Mouse (Mus musculus) mesoderm, embryonic 11.5 days (tissue): ENCODE data around the gene Ccdc163.

Experiments used
- DNase-seq: peaks from one replicate; pipeline ENCODE4 v3.0.0-alpha.2; 2012; ENCODE audit warnings: low read depth, low spot score

Ccdc163 gene

DNA sequence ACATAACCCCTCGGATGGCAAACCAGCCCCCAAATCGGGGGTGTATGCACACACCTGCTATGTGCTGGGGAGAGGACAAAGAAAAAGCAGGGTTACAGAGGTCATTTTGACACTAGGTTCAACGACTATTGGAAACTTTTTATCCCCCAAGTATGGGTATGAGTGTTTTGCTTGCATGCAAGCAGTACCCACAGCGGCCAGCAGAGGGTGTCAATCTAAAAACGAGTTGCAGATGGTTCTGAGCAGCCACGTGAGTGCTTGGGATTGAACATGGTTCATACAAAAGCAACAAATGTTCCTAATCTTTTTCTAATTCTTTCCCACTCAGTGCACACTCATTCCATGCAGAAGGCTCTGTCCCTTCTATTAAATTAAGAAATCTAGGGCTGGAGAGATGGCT lies 4.5 kb upstream of the Ccdc163 start:
- DNase-seq = peak; percentile 81

DNA sequence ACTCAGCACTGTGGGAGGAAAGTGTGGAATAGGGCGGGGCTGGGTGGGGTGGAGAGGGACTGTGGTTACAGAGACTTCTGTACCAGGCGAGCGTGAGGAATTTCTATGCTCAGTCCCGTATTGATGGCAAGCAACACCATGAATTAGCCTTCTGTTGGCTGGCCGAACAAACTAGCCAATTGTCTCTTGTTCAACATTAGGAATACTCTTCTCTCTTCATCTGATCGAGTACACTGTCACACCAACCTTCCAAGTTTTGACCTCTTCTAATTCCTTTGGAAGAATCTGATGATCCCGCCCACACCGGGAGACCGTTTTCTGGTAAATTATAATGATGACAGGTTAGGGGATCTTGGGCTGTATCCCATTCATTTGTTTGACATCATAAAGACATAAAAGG lies 643 bp upstream of the Ccdc163 start:
- no peak for DNase-seq

DNA sequence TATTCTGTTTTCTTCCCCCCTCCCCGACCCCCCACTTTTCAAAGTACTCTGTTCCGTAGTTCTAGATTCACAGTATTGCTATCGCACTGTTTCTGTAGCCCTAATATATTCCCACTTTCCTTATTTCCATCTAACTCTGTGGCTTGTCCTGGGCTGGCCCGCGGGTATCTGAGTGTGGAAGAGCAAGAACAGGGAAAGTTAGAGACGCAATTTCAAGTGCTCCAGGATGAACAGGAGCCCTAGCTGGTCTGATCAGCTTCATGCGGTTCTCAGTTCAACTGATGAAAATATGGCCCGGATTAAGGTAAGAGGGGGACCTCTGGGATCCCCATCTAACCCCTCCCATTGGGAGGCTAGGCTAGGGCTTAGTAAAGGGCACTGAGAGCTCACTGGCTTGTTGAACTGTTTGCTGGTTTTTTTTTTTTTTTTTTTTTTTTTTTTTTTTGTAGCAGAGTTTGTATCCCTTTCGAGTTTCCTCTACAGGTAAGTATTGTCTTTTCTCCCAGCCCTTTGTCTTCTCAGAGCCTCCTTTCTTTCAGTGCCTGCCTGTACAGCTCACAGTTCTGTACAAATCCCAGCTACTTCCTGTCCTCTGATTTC lies 582 bp downstream of the Ccdc163 start:
- DNase-seq = no peak

DNA sequence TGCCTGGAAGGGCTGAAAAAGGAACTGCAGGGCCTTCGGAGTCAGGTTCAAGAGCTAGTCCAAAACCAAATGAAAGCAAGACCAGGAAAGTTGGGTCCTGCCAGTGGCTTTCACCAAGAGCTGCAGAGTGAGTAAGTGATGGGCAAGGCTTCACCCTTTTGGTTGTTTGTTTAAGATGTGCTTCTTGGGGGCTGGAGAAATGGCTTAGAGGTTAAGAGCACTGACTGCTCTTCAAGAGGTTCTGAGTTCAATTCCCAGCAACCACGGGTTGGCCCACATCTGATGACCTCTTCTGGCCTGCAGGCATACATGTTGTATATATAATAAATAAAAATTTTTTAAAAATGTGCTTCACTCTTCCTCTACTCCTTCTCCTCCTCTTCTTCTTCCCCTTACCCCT lies 1.8 kb downstream of the Ccdc163 start:
- no peak for DNase-seq

DNA sequence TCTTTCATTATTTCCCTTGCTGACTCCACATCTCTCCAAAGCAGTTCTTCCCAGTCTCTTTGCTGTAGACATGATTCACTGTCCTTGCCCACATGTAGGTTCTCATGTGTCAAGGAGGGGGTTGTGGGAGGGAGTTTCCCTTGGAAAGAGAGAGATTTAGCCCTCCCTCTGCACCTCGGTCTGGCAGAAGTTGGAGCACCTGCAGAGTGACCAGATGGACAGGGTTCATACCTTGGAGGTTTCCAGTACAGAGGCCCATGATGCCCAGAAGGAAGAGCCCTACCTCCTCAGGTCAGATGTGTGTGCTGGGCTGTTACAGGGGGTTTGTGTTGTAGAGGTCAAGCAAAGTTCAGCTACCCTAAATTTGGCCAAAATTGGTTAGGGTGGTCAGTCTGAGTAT lies 4.2 kb downstream of the Ccdc163 start:
- DNase-seq = no peak

DNA sequence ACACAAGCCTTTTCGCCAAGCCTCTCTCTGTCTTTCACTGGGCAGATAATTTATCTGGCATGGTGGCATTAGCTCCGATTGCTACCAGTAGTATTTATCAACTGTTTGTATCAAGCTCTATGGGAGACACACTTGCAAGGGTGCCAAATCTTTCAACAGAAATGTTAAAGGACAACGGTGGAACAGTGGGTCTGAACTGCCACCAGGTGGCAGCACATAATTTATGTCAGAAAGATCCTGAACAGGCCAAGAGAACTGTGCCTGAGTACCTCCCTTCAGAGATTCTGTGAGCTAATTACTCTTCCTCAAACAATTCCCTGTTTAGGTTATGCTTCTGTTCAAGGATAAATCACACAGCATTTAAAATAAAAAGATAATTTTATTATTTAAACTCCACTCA lies 11.1 kb downstream of the Ccdc163 start:
- DNase-seq = peak; percentile 86

DNA sequence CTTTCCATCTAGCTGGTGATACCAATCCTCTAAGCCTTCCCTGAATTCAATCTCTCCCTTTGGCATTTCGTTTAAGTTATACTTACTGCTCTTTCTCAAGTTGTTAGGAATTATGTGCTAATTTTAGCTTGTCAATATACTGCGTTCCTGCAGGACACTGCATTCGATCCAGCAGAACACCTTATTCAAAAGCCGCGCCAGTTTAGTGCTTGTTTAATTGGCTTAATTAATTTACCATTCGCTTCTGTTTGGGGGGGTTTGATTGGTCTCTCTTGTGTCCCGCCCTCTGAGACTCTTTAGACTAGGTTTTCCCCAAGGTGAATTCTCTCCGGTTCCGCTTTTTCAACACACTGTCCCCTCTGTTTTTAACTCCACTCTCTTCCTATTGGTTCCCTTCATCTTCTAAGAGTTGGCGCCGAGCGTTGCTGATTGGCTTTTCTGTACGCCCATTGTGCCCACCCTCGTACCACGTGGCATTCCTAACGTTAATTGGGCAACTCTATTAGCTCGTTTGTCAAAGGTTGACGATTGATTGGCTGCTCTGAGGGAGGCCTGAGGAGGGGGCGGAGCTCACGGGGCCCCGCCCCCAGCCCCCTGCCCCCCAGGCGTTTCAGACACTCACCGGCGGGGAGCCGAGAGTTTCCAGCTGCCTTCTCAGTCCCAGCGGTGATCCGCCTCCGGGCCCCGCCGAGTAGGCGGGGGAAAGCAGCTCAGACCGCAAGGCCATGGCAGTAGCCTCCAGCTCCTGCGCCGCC lies 12.2 kb downstream of the Ccdc163 start, which contains the start of gene Tesk2:
Gene Tesk2 (plus strand): TSS at position 606 of the 755 bp plus-strand sequence.
- peak; percentile 98 for DNase-seq

DNA sequence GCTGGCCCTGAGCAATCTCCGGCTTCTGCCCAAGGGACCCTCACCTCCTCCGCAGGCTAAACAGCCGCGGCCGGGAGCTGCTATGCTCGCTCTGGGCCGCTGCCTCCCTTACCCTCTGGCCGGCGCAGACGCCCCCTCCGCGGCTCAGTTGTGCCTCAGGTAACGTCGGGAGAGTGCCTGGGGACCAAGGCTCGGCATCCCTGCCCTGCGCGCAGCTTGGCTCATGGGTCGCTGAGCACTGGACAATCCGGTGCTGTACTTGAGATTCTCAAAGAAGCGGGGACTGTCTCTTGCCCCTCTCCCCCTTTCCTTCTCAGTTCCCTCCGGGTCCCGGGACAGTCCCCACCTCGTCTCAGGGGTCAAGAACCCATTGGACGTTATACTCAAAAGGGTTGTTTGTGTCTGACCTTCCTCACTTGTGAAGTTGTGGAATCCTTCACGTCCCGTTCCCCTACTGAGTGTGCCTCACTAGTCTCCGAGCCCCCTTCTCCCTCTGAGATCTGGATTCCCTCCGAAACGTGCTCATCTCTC lies 12.9 kb downstream of the Ccdc163 start:
- no peak for DNase-seq

DNA sequence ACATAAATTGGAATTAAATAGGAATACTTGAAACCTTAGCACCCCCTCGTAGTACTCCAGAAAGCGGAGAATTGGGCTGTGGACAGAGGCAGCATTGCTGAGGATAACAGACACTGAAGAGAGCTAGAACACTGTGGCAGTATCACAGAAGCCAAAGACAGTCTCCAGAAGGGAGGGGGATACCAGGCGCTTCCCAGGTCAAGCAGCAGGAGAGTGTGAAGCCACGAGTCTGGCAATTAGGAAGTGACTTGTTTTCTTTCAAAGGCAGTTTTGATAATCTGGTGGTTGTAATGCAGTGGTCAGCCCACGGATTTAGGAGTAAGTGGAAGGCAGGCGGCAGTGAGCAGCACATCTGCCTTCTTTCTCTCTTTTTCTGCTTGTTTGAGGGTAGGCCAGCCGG lies 13.9 kb downstream of the Ccdc163 start:
- DNase-seq = no peak

DNA sequence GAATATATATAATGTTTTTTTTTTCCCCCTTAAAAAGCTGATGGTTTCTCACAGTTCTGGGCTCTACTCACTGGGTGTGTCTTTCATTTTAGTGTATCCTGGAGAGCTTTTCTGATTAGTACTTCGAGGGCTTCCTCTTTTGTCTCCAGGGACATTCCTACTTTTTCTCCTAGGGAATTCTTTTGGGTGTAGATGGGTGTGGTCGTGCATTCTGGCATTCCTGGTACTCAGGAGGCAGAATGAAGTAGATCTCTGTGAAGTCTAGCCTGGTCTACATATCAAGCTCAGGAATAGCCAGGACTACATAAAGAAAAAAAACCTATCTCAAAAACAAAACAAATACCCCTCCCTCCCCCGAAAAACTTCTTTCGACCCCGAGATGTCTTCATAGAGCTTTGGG lies 17.1 kb downstream of the Ccdc163 start:
- no peak for DNase-seq

DNA sequence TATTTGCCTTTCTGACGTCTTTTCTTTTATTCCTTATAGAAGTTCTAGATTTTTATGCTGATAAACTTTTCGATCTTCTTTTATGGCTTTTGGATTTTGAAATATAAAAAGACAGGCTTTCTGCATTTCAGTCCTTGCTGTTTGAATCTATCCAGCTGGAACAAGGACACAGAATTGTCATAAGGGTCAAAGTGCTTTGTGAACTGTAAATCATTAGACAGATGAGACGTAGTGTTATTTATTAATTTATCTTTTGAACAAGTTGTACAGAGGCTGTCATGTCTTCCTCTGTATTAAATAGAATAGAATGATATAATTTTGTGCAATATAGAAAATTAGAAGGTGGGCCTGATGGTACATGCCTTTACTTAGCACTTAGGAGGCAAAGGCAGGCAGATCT lies 19.1 kb downstream of the Ccdc163 start:
- DNase-seq = no peak

DNA sequence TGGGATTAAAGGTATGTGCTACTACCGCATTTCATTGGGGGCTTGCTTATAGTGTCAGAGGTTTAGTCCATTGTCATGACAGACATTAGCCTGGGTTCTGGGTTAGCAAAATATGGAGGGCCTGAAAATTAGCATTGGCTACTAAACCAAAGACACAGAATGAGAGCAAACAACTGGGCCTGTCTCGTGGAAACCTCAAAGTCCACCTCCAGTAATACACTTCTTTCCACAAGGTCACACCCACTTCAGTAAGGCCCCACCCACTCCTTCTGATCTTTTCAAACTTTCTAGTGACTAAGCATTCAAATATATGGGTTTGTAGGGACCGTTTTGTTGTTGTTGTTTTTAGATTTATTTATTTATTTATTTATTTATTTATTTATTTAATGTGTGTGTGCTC lies 21.2 kb downstream of the Ccdc163 start:
- DNase-seq = no peak

DNA sequence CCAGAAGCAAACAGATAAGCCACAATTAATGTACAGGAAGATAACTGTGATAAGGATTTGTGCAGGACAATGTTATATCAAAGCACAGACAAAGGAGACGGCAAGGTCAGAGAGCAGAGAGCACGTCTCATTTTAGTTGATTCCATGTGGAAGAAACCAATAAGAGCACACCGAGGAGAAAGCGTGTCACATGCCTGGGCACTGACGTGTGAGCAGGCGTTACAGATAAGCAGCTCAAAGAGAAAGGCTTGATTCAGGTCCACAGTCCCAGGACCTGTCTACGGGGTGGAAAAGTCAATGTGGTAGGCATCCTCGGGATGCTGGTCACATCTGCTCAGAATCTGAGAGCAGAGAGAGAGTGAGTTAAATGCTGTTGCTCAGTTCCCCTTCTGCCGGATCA lies 22.8 kb downstream of the Ccdc163 start:
- no peak for DNase-seq

DNA sequence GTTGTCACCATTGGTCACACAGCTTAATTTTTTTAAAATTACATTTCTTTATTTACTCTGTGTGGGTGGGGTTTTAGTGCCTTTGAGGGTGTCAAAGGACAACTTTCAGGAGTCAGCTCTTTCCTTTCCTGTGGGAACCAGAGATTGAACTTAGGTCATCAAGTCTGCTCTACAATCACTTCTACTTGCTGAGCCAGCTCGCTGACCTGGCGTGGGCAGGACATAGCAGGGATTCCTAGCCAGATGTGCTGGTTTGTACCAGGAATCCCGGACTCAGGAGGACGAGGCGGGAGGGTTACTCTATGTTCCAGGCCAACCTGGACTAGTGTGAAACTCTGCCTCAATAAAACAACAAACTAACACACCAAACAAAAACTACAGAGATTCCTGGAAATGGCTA lies 24.0 kb downstream of the Ccdc163 start:
- DNase-seq = no peak

DNA sequence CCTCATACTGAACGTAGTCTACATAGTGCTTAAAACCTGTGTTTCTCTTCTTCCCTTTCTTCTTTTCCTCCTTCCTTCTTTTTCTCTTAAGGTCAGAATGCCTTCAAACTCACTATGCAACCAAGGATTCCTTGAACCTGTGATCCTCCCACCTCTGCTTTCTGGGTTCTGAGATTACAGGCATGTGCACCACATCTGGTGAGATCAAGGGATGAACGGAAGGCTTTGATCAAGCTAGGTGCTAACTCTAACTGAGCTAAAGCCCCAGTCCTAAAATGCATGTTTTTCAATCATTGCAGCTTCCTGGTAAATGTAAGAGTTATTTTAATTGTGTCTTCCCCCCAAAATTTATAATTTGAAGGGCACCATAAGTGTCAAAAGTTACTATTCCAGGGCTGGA lies 26.7 kb downstream of the Ccdc163 start:
- no peak for DNase-seq

DNA sequence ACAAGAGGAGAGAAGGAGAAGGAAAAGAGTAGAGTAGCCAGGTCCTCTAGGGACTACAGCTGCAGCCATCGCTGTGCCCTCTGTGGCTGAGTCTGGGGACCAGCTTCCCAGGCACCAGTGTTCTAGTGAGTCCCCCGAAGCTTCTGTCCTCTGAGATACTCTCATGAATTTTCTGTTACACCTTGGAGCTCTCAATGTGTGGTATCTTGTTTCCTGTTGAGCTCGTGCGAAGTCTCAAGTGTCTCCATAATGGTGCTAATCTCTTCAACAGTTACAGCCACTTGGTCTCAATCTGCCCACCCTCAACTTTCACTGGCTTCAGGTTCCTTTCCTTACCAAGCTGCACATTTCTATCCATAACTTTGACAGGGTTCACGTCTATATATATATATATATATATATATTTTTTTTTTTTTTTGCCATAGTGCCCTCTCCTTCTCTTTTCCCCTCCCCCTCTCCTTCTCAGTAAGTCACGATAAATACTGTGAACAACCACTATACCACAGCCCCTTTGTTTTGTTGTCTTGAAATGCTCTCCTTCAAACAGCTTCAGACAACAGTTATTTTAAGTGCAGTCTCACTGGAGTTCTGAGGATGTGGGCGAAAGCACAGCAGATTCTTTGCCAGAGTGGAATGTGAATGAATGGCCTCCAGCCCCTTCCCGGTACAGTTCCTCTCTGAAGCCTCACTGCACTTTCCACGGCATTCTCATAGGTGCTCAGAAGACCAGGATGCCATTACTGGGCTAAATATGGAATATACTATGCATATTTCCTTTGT lies 30.9 kb downstream of the Ccdc163 start:
- DNase-seq = no peak

DNA sequence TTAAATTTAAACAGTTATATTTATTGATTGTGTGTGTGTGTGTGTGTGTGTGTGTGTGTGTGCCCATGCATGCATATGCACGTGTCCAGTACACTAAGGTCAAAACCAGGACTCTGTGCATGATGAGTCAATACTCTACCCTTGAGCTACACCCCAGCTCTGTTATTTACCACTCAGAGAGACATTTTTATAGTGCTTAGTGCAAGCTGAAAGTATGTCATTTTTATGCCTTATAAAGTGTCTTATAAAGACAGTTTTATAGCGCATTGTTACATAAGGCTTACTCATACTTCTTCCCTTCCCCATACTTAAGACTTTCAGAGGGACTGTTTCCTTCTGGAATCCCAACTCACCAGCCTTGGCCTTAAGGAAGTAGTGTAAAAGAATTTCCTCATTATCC lies 41.4 kb downstream of the Ccdc163 start:
- no peak for DNase-seq

DNA sequence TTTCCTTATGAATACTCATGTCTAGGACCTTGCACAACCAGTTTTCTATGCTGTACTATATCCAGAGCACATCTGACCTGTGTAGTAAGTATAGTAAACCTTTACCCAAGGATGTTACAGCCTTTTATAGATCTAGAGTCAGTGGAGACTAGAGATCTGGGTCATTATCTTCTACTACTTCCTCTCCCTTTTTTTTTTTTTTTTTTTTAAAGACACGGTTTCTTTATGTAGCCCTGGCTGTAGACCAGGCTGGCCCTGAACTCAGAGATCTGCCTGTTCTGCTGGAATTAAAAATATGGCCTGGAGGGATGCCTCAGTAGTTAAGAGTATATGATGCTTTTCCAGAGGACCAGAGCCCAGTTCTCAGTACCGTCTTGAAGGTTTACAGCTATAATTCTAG lies 53.6 kb downstream of the Ccdc163 start:
- no peak for DNase-seq

DNA sequence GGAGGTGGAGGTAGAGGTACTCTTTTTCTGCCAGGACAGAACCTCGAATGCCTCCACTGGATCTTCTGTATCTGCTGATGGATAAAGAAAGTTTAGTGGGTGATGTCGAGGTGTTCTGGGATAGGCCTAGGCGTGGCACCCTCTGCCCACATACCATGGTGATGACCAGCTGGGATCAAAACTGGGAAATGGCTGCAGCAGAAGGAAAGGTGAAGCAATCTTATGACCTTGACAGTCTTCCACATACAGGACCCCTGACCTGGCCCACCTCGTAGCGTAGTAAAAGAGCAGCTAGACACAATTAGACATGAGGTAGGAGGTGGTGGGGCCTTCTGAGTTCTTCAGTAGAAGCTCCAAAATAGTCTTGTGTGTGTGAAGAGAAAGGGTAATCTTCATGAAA lies 55.7 kb downstream of the Ccdc163 start:
- DNase-seq = no peak

DNA sequence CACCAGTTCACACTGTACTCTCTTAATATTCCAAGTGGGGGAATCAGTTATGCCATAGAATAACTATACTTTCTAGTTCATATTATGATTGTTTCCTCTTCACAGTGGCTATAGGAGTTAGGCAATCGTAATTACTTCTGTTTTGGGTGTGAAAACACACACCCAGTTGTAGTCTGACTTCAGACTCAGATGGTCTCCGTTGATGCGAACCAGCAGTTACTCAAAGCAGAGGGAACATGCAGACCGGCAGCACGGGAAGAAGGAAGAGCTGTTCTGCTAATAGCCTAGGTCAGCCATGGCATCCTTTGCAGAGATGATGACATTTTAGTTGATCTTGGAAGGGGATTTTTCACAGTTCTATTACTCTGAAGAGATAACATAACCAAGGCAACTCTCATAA lies 60.2 kb downstream of the Ccdc163 start:
- DNase-seq = no peak

DNA sequence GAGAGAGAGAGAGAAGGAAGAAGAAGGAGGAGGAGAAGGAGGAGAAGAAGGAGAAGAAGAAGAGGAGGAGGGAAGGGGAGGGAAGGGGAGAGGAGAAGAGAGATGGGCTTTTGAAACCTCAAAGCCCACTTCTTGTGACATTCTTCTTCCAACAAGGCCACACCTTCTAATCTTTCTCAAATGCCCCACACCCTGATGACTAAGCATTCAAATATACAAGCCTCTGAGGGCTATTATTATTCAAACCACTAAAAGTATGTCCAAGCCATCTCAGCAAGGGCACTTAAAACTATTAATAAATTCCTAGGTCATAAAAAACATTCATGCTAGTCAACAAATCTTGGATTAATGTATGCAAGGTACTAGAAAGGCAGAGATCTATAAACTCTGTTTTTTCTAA lies 60.8 kb downstream of the Ccdc163 start:
- DNase-seq = no peak

DNA sequence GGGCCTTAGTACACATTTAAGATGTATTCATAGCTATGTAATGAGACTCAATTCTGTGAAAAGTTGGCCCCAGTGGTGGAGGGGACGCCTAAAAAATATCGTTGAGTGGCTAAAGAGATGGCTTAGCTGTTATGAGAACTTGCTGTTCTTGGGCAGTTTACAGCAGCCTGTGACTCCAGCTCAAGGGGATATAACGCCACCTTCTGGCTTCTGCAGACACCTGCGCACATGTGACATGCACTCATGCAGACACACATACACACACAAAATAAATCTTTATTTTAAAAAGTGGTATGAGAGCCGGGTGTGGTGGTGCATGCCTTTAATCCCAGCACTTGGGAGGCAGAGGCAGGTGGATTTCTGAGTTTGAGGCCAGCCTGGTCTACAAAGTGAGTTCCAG lies 68.1 kb downstream of the Ccdc163 start:
- DNase-seq = no peak

DNA sequence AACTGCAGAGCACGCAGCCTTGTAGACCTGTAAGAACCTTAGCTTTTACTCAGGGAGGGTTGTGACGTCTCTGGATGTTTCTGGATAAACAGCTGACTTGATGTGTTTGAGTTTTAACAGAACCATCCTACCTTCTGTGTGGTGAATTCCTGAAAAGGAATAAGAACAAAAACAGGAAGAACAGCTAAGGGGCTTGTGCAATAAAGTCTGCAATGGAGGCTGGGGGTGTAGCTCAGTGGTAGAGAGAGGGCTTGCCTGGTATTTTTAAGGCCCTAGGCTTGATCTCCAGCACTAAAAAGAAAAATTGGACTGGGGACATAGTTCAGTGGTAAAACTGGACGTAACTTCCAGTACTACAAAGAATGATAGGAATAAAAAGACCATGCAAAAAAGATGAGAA lies 68.8 kb downstream of the Ccdc163 start:
- no peak for DNase-seq
